Mouse (Mus musculus) kidney, adult 2 months (tissue): ENCODE measurements around the gene Olfr527. TPM values are rescaled to one million over a fixed set of nuclear protein-coding genes. Genes with fewer than 3 reads are reported as not detected.

Experiments
- DNase-seq: peaks from one replicate; pipeline ENCODE4 v3.0.0; 2021
- H3K27ac ChIP-seq: fragments of 200-500 bp; 2 replicates; pipeline ENCODE4 v1.5.1; 2012; ENCODE audit warnings: low read depth, low read length, control low read depth, inconsistent platforms; ENCODE audit not compliant: insufficient read depth
- H3K27me3 ChIP-seq: fragments of 200-500 bp; replicated peaks from 2 replicates; pipeline ENCODE4 v1.6.1; 2012; ENCODE audit warnings: mild to moderate bottlenecking, moderate library complexity, low read length, inconsistent platforms; ENCODE audit not compliant: control insufficient read depth, insufficient read depth
- H3K36me3 ChIP-seq: fragments of 200-500 bp; 2 replicates; pipeline ENCODE4 v1.6.1; 2012; ENCODE audit warnings: mild to moderate bottlenecking, moderate library complexity, low read length, inconsistent platforms; ENCODE audit not compliant: control insufficient read depth, insufficient read depth
- H3K4me1 ChIP-seq: fragments of 200-500 bp; 2 replicates; pipeline ENCODE4 v1.6.1; 2011; ENCODE audit warnings: low read length; ENCODE audit not compliant: control insufficient read depth, insufficient read depth
- H3K4me3 ChIP-seq: fragments of 200-500 bp; 2 replicates; pipeline ENCODE4 v1.5.1; 2011; ENCODE audit warnings: mild to moderate bottlenecking, low read depth, low read length, control low read depth; ENCODE audit not compliant: insufficient read depth
- CTCF ChIP-seq: fragments of 200-500 bp; conservative IDR thresholded peaks from 2 replicates; pipeline ENCODE4 v1.5.1; 2011; ENCODE audit warnings: low read depth, mild to moderate bottlenecking, control low read depth, low read length, moderate library complexity, mixed read lengths; ENCODE audit not compliant: insufficient read depth, insufficient read length
- POLR2A ChIP-seq: fragments of 200-500 bp; IDR thresholded peaks from one replicate; pipeline ENCODE4 v1.6.1; 2011; ENCODE audit warnings: low read depth, low read length, control low read depth
- WGBS: fragments of 180-500 bp; shearing (Covaris S2); methylation state at CpG from one replicate; pipeline ENCODE4 v1.1.7; 2018; 5-methylcytosine and 5-hydroxymethylcytosine counted together
- polyA plus RNA-seq: library from polyadenylated mRNA; depleted of rRNA; stranded (reverse); fragments of >200 nt; gene quantifications from 2 replicates; pipeline ENCODE4 v1.2.3, GENCODE M21; 2012; rRNA removed

Olfr527 gene
- polyA plus RNA-seq, 1 experiment, result not detected

DNA sequence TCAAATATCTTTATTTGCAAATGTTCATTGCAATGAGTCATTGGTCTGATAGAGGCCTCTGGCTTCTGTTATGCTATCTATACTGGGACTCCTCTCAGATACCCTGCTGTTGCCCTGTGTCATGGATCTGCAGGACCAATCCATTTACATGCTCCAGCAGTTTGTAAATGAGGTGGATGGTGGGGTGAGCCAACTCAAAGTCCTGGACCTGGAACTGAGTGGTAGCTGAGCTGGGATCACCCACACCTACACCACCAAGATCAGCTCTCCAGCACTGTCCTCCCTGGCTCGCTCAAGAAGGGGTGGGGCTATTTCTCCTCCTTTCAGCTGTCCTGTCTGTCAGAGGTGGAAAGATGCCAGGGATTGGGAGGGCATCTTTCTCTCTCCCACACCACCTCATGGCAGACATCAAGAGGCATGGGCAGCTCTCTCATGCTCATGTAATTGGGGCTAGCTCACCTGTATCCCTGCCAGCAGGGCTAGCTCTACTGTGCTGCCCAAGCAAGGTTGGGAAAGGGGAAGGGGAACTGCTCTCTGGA, 4.0 kb upstream of the Olfr527 start:
- no peak for DNase-seq
- TF ChIP-seq POLR2A (no peak), CTCF (no peak)
- WGBS, result 70% methylated on average over 1 of the region's 1 CpGs
- H3K36me3 ChIP-seq, result no peaks in the 10 kb centered on the region
- no peaks in the 10 kb centered on the region for H3K27me3 ChIP-seq
- H3K27ac ChIP-seq, result no peak overlapping the region
- no peak overlapping the region for H3K4me3 ChIP-seq
- no peaks in the 10 kb centered on the region for H3K4me1 ChIP-seq

DNA sequence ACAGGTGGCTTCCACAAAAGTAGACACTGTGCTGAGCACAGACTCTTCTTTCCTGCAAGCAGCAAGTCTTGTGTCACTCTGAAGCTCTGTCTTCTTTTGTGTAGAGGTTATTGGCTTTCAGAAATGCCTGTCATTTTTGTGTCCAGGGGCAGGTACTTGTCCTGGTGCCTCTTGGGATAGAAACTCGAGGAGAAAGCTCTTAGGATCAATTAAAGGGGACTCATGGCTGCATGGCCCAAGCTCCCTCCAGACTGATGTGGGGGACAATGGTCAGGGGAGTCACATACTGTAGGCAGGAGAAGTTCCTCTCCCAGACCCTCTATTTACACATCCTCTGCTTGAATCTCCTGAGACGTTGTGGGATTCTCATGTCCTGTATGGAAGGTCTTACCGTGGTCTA, 27.8 kb downstream of the Olfr527 start, which contains the start of gene Olfr60:
Gene Olfr60, minus strand, starts transcription at position 101 of the 400 bp plus-strand sequence.
- Histone ChIP-seq H3K36me3 (no peaks in the 10 kb centered on the region), H3K4me1 (no peaks in the 10 kb centered on the region), H3K27ac (no peak within 1 kb of the TSS), H3K4me3 (no peak within 1 kb of the TSS), H3K27me3 (no peaks in the 10 kb centered on the region; the same call in 1 of the 2 replicates)
- no peak for DNase-seq
- TF ChIP-seq CTCF, result no peak
- TF ChIP-seq POLR2A, result no peak
- 72% methylated on average over 3 of the region's 3 CpGs for WGBS

DNA sequence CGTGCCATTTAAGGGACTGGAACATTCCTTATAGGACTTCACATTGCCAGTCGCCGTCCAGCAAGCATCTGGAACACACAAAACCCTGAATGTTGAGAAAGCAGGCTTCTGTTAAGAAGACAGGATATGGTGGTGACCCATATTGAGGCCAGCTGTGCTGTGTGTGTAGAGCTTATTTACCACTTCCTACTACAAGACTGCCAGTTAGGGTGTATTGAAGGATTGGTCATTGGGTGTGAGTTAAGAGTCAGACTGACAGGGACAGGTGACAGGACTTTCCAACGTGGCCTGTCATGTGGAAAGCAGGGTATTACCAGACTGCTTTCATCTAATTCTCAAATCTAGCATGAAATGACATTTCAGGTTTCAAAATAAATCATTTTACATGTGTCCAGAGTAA, 40.5 kb downstream of the Olfr527 start:
- 75% methylated on average over 4 of the region's 4 CpGs for WGBS
- DNase-seq, result no peak
- H3K4me1 ChIP-seq, result no peaks in the 10 kb centered on the region
- H3K27me3 ChIP-seq, result no peaks in the 10 kb centered on the region
- no peak overlapping the region for H3K27ac ChIP-seq
- TF ChIP-seq POLR2A (no peak), CTCF (no peak)
- no peak overlapping the region for H3K4me3 ChIP-seq
- H3K36me3 ChIP-seq, result no peaks in the 10 kb centered on the region

DNA sequence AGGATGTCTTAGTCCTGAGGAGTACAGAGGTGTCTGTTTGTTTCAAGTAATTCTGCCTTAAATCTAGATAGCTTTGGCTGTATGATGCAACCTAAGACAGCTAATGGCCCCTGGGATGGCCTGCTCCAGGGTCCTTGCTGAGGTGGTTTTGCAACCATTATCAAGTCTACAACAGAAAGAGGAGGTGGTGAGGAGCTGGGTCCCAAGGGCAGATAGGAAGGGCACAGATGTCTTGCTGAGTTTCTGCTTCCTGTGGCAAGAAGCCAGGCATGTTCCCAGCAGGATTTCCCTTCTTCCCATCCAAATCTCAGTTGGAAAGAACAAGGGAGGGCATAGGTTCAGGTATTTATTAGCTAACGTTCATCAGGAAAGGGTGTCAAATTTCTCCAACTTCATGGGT, 42.4 kb downstream of the Olfr527 start, which contains the start of gene Olfr530:
Gene Olfr530, minus strand, starts transcription at position 101 of the 400 bp plus-strand sequence.
- TF ChIP-seq CTCF (no peak), POLR2A (no peak)

DNA sequence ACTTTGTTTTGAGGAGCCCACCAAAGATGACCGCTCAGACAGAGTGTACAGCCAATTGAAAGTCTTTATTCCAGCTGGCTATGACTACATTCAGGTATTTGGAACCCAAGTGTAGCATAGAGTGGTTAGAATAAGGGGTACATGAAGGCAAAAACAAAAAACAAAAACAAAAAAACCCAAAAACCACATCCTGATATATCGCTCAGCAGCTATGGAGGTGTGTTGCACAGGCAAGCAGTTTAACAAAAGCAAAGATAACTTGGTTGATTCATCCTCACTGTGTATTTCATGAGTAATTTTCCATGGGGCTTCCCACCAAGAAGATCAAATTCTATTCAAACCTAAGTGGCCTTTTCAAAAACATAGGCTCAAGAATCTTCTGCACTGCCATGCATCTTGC, 43.1 kb downstream of the Olfr527 start:
- no peaks in the 10 kb centered on the region; the same call in 1 of the 2 replicates for H3K27me3 ChIP-seq
- H3K27ac ChIP-seq, result no peak overlapping the region
- TF ChIP-seq CTCF, result no peak
- no peak for TF ChIP-seq POLR2A
- H3K4me1 ChIP-seq, result no peaks in the 10 kb centered on the region
- WGBS, result 94% methylated on average over 2 of the region's 2 CpGs
- DNase-seq, result no peak
- H3K4me3 ChIP-seq, result no peak overlapping the region
- H3K36me3 ChIP-seq, result no peaks in the 10 kb centered on the region

More for the DNA sequence above, 42.4 kb downstream of the Olfr527 start, which contains the start of gene Olfr530:
- Histone ChIP-seq H3K27ac (no peak within 1 kb of the TSS), H3K36me3 (no peaks in the 10 kb centered on the region), H3K4me3 (no peak within 1 kb of the TSS), H3K4me1 (no peaks in the 10 kb centered on the region), H3K27me3 (no peaks in the 10 kb centered on the region)
- DNase-seq, result no peak
- WGBS, result 14% methylated on average over 1 of the region's 1 CpGs

Other genes with a start within 250 kb of the Olfr527 start
- 1.1 and 1.9 TPM in 2 replicates for gene Prap1, start 240.6 kb upstream of the Olfr527 start, polyA plus RNA-seq
- 147 and 161 TPM in 2 replicates for gene Fuom, start 231.6 kb upstream of the Olfr527 start, polyA plus RNA-seq
- 10.4 and 12.0 TPM in 2 replicates for gene Paox, start 218.2 kb upstream of the Olfr527 start, polyA plus RNA-seq
- gene Echs1, start 217.5 kb upstream of the Olfr527 start, polyA plus RNA-seq, result 381 and 422 TPM in 2 replicates
- 40.3 and 45.1 TPM in 2 replicates for gene Mtg1, start 196.5 kb upstream of the Olfr527 start, polyA plus RNA-seq
- gene Sprn, start 179.1 kb upstream of the Olfr527 start, polyA plus RNA-seq, result 0.16 TPM in 2 replicates
- not detected in 2 replicates for gene Olfr522, start 169.3 kb upstream of the Olfr527 start, polyA plus RNA-seq
- gene Olfr523, start 160.8 kb upstream of the Olfr527 start, polyA plus RNA-seq, result 0.05 TPM in 1 of 2 replicates, not detected in the other
- gene Olfr524, start 128.1 kb upstream of the Olfr527 start, polyA plus RNA-seq, result not detected in 2 replicates
- gene Cd163l1, start 115.8 kb upstream of the Olfr527 start, polyA plus RNA-seq, result 0.30 and 0.66 TPM in 2 replicates
- 0.11 TPM in 2 replicates for gene 5830411N06Rik, start 86.7 kb upstream of the Olfr527 start, polyA plus RNA-seq
- gene Olfr525, start 13.2 kb upstream of the Olfr527 start, polyA plus RNA-seq, result not detected in 2 replicates
- 0.05 TPM in 1 of 2 replicates, not detected in the other for gene Olfr60, start 27.7 kb downstream of the Olfr527 start, polyA plus RNA-seq
- not detected in 2 replicates for gene Olfr530, start 42.3 kb downstream of the Olfr527 start, polyA plus RNA-seq
- gene Olfr531, start 68.9 kb downstream of the Olfr527 start, polyA plus RNA-seq, result not detected in 2 replicates
- gene Olfr532, start 87.6 kb downstream of the Olfr527 start, polyA plus RNA-seq, result not detected in 2 replicates
- gene Olfr533, start 129.4 kb downstream of the Olfr527 start, polyA plus RNA-seq, result not detected in 2 replicates
- gene Olfr535, start 150.2 kb downstream of the Olfr527 start, polyA plus RNA-seq, result not detected in 2 replicates
- not detected in 2 replicates for gene Olfr536, start 173.4 kb downstream of the Olfr527 start, polyA plus RNA-seq
- gene Olfr538, start 233.9 kb downstream of the Olfr527 start, polyA plus RNA-seq, result not detected in 2 replicates